Mouse (Mus musculus) lung, embryonic 16.5 days (tissue): ENCODE measurements at regions not wholly inside any gene's neighbourhood (a gene's known extent, or its start where the extent isn't known, plus 50 kb on each side); places are given as distances from the start of the nearest gene placed in this dataset.

Experiments used
- ATAC-seq: fragments of 200-750 bp; cut with Nextera tagmentation; 2 replicates; pipeline ENCODE4 v1.8.0; 2017; ENCODE audit warnings: low read depth, mild to moderate bottlenecking, moderate library complexity
- H3K27ac ChIP-seq: fragments of 300-500 bp; sonication (generic); 2 replicates; pipeline ENCODE4 v1.5.1; 2014; ENCODE audit warnings: mild to moderate bottlenecking, control low read depth, low read length
- H3K27me3 ChIP-seq: fragments of 300-500 bp; sonication (generic); 2 replicates; pipeline ENCODE4 v1.6.1; 2014; ENCODE audit warnings: low read depth, low read length, mixed read lengths; ENCODE audit not compliant: control insufficient read depth, insufficient read depth
- H3K36me3 ChIP-seq: fragments of 300-500 bp; sonication (generic); 2 replicates; pipeline ENCODE4 v1.6.1; 2014; ENCODE audit warnings: low read length; ENCODE audit not compliant: control insufficient read depth, insufficient read depth
- H3K4me1 ChIP-seq: fragments of 300-500 bp; sonication (generic); replicated peaks from 2 replicates; pipeline ENCODE4 v1.6.1; 2014; ENCODE audit warnings: low read length, mixed read lengths; ENCODE audit not compliant: control insufficient read depth, insufficient read depth
- H3K4me2 ChIP-seq: fragments of 300-500 bp; sonication (generic); 2 replicates; pipeline ENCODE4 v1.6.1; 2014; ENCODE audit warnings: low read depth, low read length, control low read depth
- H3K4me3 ChIP-seq: fragments of 300-500 bp; sonication (generic); 2 replicates; pipeline ENCODE4 v1.5.1; 2014; ENCODE audit warnings: mild to moderate bottlenecking, low read length, control low read depth
- H3K9ac ChIP-seq: fragments of 300-500 bp; sonication (generic); 2 replicates; pipeline ENCODE4 v1.6.1; 2014; ENCODE audit warnings: low read length, control low read depth
- H3K9me3 ChIP-seq: fragments of 300-500 bp; sonication (generic); 2 replicates; pipeline ENCODE4 v1.6.1; 2016; ENCODE audit warnings: low read length; ENCODE audit not compliant: control insufficient read depth
- WGBS: fragments of 180-500 bp; shearing (Covaris S2); extraction: QIAGEN DNeasy Blood & Tissue Kit; methylation state at CpG from one replicate; pipeline ENCODE4 v1.1.7; 2014; 5-methylcytosine and 5-hydroxymethylcytosine counted together

GRCm38 (mm10) chr8:8826801-8827200, 136.5 kb upstream of the Arglu1 start:
- peaks cover 21% of the 10 kb centered on the region for H3K4me1 ChIP-seq
- H3K9ac ChIP-seq = no peak overlapping the region
- no peaks in the 10 kb centered on the region for H3K27me3 ChIP-seq
- ATAC-seq = no peak
- 0 out of 2 replicates have a peak overlapping the region, but pooled peaks have one; percentile 19 for H3K27ac ChIP-seq
- H3K4me2 ChIP-seq = no peak overlapping the region
- WGBS = 53% methylated on average over 9 of the region's 9 CpGs
- no peak overlapping the region for H3K4me3 ChIP-seq
- H3K9me3 ChIP-seq = no peaks in the 10 kb centered on the region
- H3K36me3 ChIP-seq = no peaks in the 10 kb centered on the region

DNA sequence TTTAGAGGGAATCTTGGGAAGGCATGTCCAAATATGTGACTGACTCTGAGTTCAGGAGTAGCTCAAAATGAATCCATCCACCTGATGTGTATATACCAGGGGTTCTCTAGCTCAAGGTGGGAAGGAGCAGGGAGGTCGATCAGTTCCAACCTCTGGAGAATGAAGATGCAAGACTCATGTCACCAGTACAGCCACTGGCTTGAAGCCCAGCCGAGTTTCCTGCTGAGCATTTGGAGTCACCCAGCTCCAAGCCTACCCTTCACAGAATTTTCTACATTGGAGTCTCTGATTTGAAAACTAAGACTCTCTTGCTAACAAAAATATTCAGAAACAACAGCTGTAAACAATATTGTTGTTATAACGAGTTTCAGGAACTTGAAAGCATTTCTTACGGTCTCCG, 134.6 kb upstream of the Arglu1 start:
- Histone ChIP-seq H3K4me3 (no peak overlapping the region), H3K27ac (no peak overlapping the region), H3K4me2 (no peak overlapping the region), H3K9me3 (no peaks in the 10 kb centered on the region), H3K4me1 (peaks cover 37% of the 10 kb centered on the region), H3K36me3 (no peaks in the 10 kb centered on the region), H3K9ac (no peak overlapping the region), H3K27me3 (no peaks in the 10 kb centered on the region)
- WGBS = 59% methylated on average over 5 of the region's 5 CpGs
- no peak for ATAC-seq

GRCm38 (mm10) chr8:8821119-8821518, 130.8 kb upstream of the Arglu1 start:
- Histone ChIP-seq H3K4me2 (peak overlapping the region; percentile 33), H3K4me3 (no peak overlapping the region), H3K9ac (no peak overlapping the region), H3K9me3 (no peaks in the 10 kb centered on the region), H3K4me1 (peaks cover 22% of the 10 kb centered on the region), H3K27ac (peak overlapping the region; percentile 89), H3K36me3 (no peaks in the 10 kb centered on the region), H3K27me3 (no peaks in the 10 kb centered on the region)
- peak; percentile 82 for ATAC-seq
- WGBS = 12% methylated on average over 6 of the region's 6 CpGs

- Histone ChIP-seq H3K4me3 (no peak overlapping the region), H3K4me2 (peak overlapping the region; percentile 33), H3K36me3 (no peaks in the 10 kb centered on the region), H3K4me1 (peaks cover 22% of the 10 kb centered on the region), H3K9me3 (no peaks in the 10 kb centered on the region), H3K27me3 (no peaks in the 10 kb centered on the region), H3K9ac (no peak overlapping the region), H3K27ac (peak overlapping the region; percentile 89)
- peak; percentile 71 for ATAC-seq
- WGBS = 35% methylated on average over 6 of the region's 6 CpGs
These were observed 130.3 kb upstream of the Arglu1 start for GRCm38 (mm10) chr8:8820614-8821013.

DNA sequence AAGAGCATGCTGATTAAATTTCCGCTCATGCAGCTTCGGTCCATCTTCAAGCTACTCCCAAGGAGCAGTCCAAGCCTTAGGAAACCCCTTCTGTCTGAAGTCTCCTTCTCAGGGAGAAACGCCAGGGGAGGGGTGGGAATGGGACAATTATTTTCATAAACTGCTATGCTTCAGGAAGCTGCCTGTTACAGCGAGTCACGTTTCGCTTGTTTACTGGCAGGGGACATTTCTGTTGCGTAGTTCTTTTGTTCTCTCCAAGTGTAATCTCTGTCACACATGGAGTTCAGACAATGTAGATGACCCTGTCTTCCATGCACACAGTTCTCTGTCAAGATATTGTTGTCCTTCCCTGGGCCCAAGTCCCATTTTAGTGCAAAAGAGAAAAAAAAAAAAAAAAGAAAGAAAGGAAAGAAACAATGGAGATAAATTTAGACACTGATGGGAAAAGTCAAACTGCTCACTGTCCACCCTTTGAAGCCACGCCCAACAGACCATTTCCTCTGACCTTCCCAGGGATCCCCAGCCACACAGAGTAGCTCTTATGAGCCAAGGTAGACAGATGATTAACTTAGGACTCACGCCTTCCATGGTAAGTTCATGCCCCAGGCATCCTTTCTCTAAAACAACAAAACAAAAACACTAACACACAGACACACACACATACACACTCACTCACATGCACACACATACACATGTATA, 129.1 kb upstream of the Arglu1 start:
- no peak overlapping the region for H3K4me2 ChIP-seq
- ATAC-seq = peak; percentile 72
- H3K4me3 ChIP-seq = no peak overlapping the region
- 61% methylated on average over 9 of the region's 9 CpGs for WGBS
- no peaks in the 10 kb centered on the region for H3K36me3 ChIP-seq
- no peaks in the 10 kb centered on the region for H3K9me3 ChIP-seq
- H3K9ac ChIP-seq = no peak overlapping the region
- H3K27ac ChIP-seq = peak overlapping the region; percentile 89
- peaks cover 27% of the 10 kb centered on the region for H3K4me1 ChIP-seq
- H3K27me3 ChIP-seq = no peaks in the 10 kb centered on the region

DNA sequence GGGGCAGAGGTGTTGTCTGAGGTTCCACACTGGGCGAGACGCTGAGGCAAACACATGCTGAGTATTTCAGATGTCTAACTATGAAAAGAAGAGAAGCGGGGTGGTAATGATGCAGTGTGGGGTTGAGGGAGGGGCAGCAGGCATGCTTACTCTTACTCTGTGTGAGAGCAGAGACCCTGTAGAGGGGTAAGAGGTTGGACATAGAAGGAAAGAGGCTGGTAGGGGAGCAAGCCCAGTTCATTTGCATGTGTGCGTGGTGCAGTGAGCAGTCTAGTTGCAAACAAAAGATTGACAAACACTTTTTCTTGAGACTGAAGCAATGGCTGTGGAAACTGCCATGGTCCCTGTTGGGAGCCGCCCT, 122.5 kb upstream of the Arglu1 start:
- peaks cover 14% of the 10 kb centered on the region for H3K4me1 ChIP-seq
- no peak overlapping the region for H3K9ac ChIP-seq
- ATAC-seq = peak; percentile 55
- no peak overlapping the region; the same call in 1 of the 2 replicates for H3K4me3 ChIP-seq
- H3K36me3 ChIP-seq = no peaks in the 10 kb centered on the region
- 57% methylated on average over 5 of the region's 5 CpGs for WGBS
- peak overlapping the region; percentile 83 for H3K27ac ChIP-seq
- H3K27me3 ChIP-seq = no peaks in the 10 kb centered on the region
- H3K9me3 ChIP-seq = no peaks in the 10 kb centered on the region
- peak overlapping the region; percentile 39 for H3K4me2 ChIP-seq

GRCm38 (mm10) chr8:8812051-8812806, 121.9 kb upstream of the Arglu1 start:
- no peak overlapping the region for H3K9ac ChIP-seq
- 54% methylated on average over 21 of the region's 21 CpGs for WGBS
- H3K9me3 ChIP-seq = no peaks in the 10 kb centered on the region
- H3K27me3 ChIP-seq = no peaks in the 10 kb centered on the region
- no peak overlapping the region; the same call in 1 of the 2 replicates for H3K4me3 ChIP-seq
- H3K27ac ChIP-seq = peak overlapping the region; percentile 83
- H3K36me3 ChIP-seq = no peaks in the 10 kb centered on the region
- ATAC-seq = peak; percentile 96
- H3K4me2 ChIP-seq = peak overlapping the region; percentile 39
- peaks cover 14% of the 10 kb centered on the region for H3K4me1 ChIP-seq

GRCm38 (mm10) chr8:8810928-8811327, 120.6 kb upstream of the Arglu1 start:
- no peak overlapping the region for H3K4me3 ChIP-seq
- H3K27ac ChIP-seq = no peak overlapping the region
- 50% methylated on average over 4 of the region's 4 CpGs for WGBS
- no peaks in the 10 kb centered on the region for H3K9me3 ChIP-seq
- H3K4me2 ChIP-seq = no peak overlapping the region
- peaks cover 14% of the 10 kb centered on the region for H3K4me1 ChIP-seq
- no peaks in the 10 kb centered on the region for H3K27me3 ChIP-seq
- ATAC-seq = no peak
- H3K36me3 ChIP-seq = no peaks in the 10 kb centered on the region
- H3K9ac ChIP-seq = no peak overlapping the region

DNA sequence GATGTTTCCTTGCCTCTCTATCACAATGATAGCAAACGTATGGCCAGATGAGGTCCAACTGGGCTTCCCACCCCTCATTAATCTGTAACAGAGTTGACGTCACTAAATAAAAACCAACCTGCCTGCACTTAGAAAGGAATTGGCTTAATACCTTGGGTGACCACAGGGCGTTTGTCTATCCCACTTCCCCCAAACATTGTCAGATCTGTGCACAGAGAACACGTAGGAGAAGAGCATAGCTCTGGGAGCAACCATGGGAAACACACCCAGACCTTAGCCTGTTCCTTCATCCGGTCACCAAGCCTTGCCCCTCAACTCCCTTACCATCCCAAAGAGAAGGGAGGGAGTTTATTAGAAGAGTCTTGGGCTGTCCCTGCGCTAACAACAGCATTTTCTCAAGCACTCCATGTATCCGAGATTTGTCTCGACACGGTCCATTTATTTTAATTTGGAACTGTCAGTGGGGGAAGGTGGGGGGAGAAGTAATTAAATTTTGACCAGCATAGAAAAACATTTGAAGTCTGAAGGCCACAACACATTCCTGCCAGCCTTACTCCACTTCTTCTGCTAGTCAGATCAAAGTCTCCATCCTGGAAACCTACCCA, 119.6 kb upstream of the Arglu1 start:
- 61% methylated on average over 9 of the region's 9 CpGs for WGBS
- no peaks in the 10 kb centered on the region for H3K36me3 ChIP-seq
- H3K9me3 ChIP-seq = no peaks in the 10 kb centered on the region
- no peak for ATAC-seq
- peaks cover 14% of the 10 kb centered on the region for H3K4me1 ChIP-seq
- no peaks in the 10 kb centered on the region for H3K27me3 ChIP-seq
- H3K9ac ChIP-seq = no peak overlapping the region
- no peak overlapping the region for H3K27ac ChIP-seq
- H3K4me3 ChIP-seq = no peak overlapping the region
- H3K4me2 ChIP-seq = no peak overlapping the region
